Mouse (Mus musculus) CD4-positive helper T cell, adult 2 months (primary cell): ENCODE results near the gene Notum.

Experiments
- DNase-seq: peaks from one replicate; pipeline ENCODE4 v3.0.0-alpha.2; 2012; ENCODE audit warnings: low read depth, missing footprints, low spot score

Gene Notum

DNA sequence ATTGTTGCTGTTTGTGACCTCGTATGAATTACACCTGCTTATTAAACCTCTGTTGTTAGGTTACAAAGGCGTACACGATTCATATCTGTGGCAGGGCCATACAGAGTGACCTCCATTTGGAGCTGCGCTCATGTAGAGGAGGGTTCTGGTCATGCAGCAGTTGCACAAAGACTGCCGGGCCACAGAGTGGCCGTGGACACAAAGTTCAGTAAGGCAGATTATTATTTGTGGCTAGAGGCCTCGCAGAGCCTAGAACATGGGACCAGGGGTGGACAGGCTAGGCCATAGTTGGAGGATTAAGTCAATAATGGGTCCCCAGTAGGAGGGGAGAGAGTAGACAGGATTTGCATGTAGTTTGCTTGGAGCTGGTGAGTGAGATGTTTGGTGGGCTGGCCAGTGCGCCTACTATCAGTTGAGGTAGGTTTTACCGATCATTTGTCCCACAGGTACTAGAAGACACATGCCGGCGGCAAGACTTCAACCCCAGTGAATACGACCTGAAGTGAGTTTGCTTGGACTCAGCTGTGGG is 12.7 kb upstream of the Notum start:
- DNase-seq: no peak

DNA sequence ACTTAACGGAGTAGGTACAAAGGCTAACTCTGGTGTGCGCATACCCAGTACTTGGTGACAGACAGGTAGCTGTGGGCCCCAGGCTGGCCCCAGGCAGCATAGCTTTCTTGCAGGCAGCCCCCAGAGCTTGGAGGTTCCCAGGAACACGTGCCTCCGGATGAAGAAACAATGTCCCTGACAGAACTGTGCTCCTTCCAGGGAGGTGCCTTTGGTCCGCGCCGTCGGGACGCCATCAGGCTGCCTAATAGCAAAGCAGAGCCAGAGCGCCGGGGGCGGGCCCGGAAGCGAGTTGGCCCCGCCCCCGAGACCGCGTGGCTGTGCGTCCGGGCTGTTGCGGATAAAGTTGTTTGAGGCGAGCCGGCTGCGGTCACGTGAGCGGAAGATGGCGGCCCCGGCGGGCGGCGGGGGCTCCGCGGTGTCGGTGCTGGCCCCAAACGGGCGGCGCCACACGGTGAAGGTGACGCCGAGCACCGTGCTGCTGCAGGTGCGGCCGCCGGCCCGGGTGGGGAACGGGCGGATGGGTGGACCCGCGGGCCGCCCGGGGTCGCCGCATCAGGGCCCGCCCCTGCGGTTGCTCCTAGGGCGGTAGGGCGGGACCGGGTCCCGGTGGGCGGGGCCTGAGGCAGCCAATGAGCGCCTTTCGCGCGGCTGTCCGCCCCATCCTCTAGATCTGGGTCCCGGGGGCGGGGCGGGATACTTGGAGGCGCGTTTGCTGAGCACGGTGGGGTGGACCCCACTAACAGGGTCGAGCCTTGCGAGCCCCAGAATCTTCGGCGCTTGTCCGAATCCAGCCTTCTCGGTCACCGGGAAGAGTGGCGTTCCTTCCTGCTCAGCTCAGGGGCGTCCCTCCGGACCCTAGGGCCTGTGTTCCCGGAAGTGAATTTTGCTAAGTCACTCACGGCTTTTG is 12.0 kb upstream of the Notum start, which contains the start of gene Aspscr1:
Aspscr1 (plus strand) TSS at position 287 of the 907 bp plus-strand sequence.
- DNase-seq: peak; percentile 97

DNA sequence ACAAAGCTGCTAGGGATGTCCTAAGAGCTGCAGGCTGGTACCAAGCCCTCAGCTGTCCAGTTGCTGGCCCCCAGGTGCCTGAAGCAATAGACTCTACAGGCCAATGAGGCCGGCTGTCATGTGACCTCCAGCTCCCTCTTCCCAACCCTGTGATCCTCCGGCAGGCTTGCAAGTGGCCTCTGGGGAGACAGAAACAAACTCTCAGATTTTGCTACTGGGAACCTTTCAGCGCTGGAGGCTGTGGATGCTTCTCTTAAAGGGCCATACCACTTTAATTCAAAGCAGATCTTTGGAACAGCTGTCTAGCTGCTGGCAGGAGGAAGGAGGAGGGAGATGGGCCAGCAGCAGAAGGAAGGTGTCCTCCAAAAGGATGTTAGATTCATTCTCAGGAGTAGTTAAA is 5.6 kb upstream of the Notum start:
- DNase-seq: no peak

DNA sequence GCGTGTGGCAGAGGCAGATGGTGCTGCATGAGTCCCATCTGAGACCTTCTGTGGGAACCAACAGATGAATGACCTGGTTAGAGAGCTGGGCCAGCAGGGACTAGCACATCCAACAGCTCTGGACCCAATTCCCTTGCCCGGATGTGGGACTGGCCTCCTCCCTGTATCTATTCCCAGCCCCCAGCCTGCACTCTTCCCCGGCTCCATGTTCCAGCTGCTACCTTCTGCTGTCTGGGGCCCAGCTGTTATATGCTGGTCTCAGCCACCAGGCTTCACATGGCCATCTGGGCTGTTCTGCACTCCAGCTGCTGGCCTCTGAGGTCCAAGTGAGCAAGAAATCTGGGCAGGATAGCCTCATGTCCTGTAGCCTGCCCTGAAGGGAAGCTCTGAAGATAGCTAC is 4.4 kb upstream of the Notum start:
- DNase-seq: no peak

DNA sequence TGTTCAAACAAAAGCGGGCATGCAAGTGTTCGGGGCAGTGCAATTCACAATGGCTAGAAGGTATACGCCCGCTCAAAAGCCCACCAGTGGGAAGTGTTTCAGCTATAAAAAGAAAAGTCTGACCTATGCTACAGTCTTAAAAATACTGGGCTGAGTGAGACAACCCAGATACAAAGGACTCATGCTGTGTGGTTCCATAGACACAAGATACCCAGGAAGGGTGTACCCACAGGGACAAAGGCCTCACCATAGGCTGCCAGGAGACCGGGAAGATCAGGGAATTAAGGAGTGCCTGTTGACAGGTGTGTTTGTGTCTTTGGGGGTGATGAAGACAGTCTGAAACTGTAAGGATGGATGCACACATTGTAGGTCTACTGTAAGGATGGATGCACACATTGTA is 2.7 kb upstream of the Notum start:
- DNase-seq: no peak

DNA sequence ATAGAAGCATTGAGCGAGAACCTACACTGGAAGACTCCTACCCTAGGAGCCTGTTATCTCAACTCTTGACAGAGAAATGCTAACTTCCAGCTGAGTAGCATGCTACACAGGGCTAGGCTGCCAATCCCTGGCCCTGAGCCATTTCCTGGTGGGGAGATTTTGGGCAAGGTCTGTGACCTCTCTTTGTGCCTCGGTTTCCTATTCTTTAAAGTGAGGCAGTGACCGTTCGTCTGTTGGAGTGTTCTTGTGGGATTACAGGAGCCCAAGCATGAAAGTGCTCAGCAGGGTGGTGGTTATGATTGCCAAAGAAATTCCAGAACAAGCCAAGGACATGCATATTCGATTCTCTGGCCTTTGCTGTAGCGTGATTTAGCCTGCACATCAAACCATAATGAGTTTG is 1.8 kb upstream of the Notum start:
- no peak for DNase-seq

DNA sequence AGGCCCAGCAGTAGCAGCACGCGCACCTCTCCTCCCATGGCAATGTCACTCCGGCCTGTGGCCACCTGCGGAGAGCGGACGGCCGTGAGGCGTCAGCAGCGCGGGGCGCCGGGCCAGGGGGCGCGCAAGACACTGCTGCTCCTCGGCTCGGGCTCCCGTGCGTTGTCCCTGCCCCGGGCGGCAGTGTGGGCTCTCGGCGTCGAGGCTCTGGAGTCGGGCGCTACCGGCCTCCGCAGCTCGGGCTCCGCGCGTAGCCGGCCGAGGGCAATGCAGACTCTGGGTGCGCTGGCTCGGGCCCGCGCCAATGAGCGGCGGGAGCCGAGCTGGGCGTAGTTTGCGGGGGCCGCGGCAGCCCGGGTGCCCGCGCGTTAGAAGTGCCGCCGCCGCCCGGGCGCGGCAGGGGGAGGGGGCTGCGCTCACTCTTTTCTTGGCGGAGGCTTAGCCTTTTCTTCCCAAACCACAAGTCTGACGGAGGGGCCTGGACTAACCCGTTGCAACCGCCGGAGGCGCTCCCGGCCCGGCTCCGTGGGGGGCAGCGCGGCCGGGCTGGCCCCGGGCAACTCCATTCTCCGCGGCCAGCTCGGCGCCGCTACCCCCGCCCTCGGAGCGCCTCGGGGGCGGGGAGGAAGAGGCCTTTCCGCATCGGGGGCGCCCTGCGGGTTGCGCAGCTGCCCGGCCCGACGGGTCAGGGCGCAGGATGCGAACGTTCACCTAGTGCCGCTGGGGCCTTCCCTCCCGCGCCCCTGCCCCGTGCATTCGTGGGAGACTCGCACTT is 487 bp downstream of the Notum start:
- DNase-seq: peak; percentile 30

DNA sequence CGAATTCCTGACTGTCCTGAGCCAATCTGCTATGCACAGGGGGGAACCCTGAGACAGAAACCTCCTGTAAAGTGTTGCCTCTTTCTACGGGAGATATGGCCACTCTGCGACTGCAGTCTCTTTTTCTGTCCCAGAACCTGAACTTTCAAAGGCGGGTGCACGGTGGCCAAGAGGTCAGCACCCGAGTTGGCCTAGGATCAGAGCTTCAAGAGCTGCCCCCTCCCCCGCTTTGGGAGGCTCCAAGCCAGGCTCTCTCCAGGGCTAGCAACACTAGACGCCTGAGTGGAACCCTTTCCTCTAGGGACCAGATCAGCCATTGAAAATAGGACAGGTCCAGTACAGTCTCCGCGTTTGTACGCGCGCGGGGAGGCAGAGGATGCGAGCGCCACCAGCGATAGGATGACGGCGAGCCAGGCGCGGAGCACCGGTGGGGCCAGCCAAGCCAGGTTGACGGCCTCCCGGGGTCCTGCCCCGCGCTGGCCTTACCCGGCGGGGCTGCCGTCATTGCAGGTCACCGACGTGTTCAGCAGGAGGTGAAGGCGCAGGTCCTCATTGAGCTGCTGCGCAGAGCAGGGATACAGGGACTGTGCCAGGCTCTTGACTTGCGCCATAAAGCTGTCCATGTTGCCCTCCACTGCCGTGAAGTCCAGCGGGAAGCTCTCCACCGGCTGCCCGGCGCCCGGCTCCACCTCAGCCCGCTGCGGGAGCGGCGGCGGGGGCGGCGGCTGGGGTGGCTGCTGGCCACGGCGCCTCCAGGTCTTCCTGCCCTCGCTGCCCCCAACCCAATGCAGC is 1.3 kb downstream of the Notum start:
- no peak for DNase-seq

DNA sequence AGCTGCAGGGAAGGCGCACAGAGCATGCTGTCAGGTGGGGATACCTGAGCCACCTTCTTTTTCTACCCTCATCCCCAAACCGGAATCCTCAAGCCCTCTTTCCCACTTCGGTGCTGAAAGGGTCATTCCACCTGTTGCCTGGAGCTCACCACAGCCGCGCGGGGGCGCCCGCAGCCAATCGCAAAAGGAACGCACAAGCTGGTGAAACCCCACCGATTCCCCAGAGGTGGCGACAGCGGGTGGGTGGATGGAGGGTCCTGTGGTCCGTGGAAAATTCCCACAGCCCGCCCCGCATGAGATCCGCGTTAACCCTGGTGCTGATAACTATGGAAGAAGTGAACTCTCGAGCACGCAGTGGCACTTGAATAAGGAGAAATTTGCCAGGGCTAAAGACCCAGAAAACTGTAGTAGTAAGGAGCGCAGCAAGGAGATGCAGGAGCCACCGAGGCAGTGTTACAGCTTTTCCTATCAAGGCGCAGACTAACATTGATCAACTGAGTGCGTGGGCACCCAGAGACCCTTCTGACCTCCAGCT is 2.0 kb downstream of the Notum start:
- DNase-seq: peak; percentile 75

DNA sequence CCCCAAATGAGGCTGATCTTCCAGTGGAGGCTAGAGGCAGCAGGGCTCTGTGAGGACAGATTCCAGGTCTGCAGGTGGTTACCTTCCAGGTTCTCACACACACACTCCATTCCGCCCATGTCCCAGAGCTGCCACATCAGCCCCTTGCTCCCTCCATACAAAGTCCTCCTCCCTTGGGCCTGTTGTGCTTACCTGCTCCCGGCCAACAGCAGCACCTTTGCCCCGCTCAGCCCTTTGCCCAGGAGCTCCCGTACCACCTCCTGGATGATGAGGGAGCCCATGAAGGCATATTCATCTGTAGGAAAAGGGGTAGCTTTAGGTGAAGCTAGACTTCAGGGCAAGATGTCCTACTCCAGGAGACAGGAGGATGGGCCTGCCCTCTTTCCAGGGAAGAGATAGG is 3.7 kb downstream of the Notum start:
- no peak for DNase-seq

DNA sequence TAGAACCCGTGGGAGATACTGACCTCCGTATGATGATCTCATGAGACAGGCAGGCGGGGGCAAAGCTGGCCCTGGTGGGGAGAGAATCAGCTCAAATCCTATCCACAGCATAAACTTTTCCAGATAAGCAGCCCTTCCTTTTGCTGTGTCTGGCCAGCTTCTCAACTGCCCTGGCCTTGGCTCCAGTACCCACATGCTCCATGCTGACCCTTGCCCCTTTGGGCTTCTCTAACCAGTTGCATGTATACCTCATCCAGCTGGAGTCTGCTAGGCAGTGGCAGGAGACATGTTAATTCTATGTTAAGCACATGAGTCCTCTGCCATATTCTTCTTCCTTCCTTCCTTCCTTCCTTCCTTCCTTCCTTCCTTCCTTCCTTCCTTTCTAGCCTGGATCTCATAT is 6.2 kb downstream of the Notum start:
- no peak for DNase-seq

DNA sequence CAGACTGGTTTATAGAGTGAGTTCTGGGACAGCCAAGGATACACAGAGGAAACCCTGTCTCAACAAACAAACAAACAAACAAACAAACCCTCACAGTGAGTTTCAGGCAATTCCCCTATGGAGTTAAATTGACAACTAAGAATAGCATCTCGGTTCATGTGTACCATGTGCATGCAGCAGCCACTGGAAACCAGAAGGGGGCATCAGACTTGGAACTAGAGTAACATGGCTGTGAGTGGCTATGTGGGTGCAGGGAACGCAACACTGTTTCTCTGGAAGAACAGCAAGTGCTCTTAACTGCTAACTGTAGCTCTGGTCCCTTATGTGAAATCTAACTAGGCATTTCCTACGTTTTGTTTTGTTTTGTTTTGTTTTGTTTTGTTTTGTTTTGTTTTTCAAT is 9.1 kb downstream of the Notum start:
- DNase-seq: no peak

DNA sequence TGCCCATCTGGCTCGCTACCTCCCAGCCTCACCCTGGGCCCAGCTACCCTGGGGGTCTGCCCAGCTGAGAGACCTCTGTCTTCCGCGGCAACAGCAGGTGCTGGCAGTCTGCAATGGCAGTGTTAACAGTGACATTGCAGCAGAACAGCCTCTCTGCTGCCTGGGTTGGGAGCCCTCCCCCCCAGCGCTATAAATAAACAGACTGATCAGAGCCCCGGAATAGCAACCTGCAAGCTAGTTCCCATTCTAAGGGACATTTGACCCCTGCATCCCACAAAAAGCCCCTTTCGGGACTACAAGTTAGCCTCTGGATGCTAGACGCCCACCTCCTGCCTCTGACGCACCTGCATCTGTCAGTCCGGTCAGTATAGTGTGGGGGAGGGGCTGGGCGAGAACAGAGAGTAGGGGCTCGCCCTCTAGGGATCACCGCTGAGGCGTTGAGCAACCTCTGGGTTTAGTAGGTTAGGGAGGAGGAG is 12.9 kb downstream of the Notum start, which contains the start of gene Myadml2:
Myadml2 (minus strand) TSS at position 158 of the 476 bp plus-strand sequence.
- DNase-seq: no peak

DNA sequence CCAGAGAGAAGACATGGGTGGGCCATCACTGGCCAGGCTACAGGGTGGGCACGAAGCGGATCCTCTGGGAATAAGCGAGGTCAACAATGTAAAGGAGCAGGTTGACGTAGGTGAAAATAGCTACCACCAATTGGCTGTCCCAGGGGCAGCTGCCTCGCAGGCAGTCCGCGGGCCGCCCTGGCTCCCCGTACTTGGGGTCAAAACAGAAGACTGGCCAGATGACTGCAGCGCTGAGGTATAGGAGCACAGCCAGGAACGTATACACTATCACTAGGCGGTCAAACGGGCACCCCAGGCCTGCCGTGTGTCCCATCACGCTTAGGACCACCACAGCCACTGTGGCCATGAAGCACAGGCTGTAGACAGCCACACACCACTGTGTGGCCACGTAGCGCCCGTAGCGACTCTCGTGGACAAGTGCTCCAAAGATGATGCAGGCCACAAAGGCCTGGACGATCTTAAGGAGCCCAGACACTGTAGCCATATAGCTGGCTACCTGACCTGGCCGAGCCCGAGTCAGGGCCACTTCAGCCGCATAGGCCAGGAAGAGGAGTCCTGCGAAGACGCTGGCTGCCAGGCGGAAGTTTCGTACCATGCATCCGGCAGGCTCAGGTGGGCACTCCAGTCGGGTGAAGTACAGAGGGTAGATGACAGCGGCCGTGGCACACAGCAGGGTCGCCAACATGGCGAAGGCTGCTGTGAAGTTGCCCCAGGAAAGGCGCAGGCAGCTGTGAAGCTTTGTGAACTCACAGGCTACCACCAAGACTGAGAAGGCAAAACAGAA is 13.7 kb downstream of the Notum start:
- DNase-seq: no peak

DNA sequence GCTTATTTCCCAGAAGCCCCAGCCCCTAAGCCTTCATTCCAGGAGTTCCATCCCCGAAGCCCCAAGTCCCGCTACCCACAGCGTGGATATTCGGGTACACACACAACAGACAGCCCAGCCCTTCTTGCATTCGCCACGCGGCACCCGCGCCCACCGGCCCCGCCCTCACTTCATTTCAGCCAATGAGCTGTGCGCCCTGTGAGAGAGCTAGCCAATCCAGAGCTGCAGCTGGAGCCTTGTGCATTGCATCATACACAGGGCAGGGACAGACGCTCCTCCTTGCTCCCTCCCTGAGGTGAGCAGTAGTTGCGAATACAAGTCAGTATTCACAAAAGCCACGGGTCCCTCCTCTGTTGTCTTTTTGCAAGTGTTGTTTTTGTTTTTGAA is 17.4 kb downstream of the Notum start, which contains the start of gene Pycr1:
Pycr1 (minus strand) TSS at position 169 of the 387 bp plus-strand sequence.
- peak; percentile 93 for DNase-seq

DNA sequence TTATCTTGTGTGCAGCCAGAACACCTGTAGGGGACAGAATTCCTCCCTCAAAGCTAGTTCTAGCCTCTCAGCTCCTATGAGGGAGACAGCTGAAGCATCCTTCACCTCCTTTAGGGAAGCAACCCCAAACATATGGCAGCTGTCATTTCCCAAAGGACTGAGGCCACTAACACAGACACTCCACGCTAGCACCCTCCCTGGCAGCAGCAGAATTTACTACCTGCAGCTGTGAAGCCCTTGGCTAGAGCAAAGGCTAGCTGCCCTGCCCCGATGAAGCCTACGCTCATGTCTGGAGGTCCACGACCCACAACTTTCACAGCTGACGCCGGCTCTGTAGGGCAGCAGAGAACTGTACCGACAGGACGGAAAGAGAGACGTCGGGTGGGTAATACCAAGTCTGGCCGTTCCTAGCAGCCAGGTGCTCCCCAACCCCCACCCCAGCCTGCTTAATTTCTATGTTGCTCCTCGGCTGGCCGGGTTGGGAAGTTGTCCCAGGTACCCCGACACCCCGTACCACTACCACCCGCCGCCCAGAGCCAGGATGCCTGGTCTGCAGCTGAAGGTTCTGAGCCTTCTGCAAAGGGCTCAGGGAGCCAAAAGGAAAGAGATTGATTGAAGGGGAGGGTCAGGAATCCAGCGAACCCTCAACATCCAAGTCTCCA is 17.9 kb downstream of the Notum start:
- DNase-seq: no peak

DNA sequence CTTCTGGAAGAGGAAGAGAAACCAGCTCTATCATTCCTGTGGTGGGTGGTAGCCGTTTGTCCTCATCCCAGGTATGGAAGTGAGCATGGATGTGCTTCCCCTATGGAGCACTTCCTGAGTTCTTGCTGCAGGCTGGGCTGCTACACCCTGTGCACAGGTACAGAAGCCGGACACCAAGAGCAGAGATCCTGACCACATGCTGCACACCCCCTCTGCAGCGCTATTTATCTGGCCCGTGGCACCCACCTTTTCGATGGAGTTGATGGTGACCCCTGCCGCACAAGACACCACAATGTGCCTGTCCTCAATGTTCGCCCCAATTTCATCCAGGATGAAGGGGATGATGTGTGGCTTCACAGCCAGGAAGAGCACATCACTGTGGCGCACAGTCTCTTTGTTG is 19.1 kb downstream of the Notum start:
- no peak for DNase-seq

DNA sequence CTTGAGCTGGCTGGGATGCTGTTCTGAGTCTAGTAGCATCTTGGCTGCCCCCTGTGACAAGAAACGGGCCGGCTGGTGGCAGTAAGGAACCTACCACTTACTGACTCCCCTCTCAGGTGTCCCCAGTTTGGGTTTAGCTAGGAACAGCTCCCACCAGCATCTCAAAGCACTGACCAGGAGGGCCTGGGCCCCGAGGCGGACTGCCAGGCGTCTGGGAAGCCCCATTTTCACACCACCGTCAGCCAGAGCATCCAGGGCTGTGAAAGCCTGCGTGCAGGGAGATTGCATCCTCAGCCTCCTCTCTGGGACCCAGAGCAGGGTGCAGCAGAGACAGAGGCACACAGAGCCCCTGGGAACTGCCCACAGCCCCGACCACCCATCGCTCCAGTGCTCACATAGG is 19.7 kb downstream of the Notum start:
- no peak for DNase-seq

DNA sequence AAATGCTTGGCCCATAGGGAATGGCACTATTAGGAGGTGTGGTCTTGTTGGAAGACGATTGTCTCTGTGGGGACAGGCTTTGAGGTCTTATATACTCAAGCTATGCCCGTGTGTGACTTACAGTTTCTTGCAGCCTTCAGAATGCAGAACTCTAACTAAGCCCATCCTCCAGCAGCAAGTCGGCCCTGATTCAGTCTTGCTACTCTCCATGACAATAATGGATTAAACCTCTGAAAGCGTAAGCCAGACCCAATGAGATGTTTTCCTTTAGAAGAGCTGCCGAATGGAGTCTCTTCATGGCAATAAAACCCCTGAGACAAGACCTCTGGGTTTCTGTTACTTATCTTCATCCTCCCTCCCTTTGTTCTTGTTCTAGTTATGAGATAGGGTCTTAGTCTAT is 26.2 kb downstream of the Notum start:
- DNase-seq: no peak
